In the genomic region with DNA sequence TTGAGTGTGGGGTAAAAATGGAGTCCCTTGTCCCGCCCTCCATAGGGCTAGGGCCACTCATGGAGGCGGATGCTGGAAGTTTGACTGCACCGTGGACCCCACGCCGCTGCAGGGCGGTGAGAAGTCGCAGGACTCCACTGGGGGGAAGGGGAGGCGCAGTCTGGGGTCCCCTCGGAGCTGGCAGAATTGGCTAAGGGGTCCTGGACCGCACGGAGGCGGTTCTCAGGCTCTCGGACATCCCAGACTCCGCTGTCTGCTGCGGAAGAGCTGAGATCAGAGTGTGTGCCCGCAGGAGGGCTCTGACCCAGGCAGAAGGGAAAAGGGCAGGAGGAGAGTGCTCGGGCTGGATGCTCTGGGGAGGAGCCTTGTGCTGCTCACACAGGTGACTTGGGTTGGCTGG, we compare ENCODE assay signal across 10 mouse cellular contexts. TPM values are rescaled to one million over a fixed set of nuclear protein-coding genes. Genes with fewer than 3 reads are reported as not detected.
DNase-seq lines count a peak whose midpoint lies in the region; ATAC-seq lines count a peak whose summit lies in the region.
"Had no signal": no experiment of that assay in that cellular context is flagged by ENCODE, and none has a peak within 500 bp of the region (broad histone marks: within the 10 kb centered on the region; RNA-seq: fewer than 3 reads in every experiment).

No protein-coding gene starts in this region.

- H3K4me2 ChIP-seq in heart, embryonic 14.5 days (ENCODE audit: low read length), result peak overlapping the region; percentile 66
- peak overlapping the region; percentile 54 for H3K4me2 ChIP-seq in hindbrain, embryonic 11.5 days (replicated peaks; ENCODE audit: low read depth, low read length)

- no peaks in the 10 kb centered on the region for H3K36me3 ChIP-seq in heart, embryonic 14.5 days (ENCODE audit: control insufficient read depth, insufficient read depth, low read length)
- no peaks in the 10 kb centered on the region for H3K36me3 ChIP-seq in hindbrain, embryonic 11.5 days (ENCODE audit: control insufficient read depth, insufficient read depth, low read length)

- H3K9ac ChIP-seq in heart, embryonic 14.5 days (ENCODE audit: low read length), result peak overlapping the region; percentile 66
- H3K9ac ChIP-seq in hindbrain, embryonic 11.5 days (ENCODE audit: low read depth, low read length), result peak overlapping the region; percentile 34; the same call in 1 of the 2 replicates

- H3K27me3 ChIP-seq in heart, embryonic 14.5 days (ENCODE audit: control insufficient read depth, insufficient read depth, low read length), result peaks cover 3% of the 10 kb centered on the region; the same call in 1 of the 2 replicates
- no peaks in the 10 kb centered on the region for H3K27me3 ChIP-seq in hindbrain, embryonic 11.5 days (ENCODE audit: control insufficient read depth, insufficient read depth, low read length)

- peaks cover 15 to 21% of the 10 kb centered on the region in 2 experiments for H3K4me1 ChIP-seq in heart, embryonic 14.5 days (ENCODE audit: control insufficient read depth in 2 of 2, insufficient read depth in 2 of 2, low read length in 2 of 2)
- no peaks in the 10 kb centered on the region for H3K4me1 ChIP-seq in hindbrain, embryonic 11.5 days (replicated peaks; ENCODE audit: control insufficient read depth, insufficient read depth, low read length)

- no peaks in the 10 kb centered on the region for H3K9me3 ChIP-seq in heart, embryonic 14.5 days (ENCODE audit: control insufficient read depth, low read length)
- no peaks in the 10 kb centered on the region for H3K9me3 ChIP-seq in hindbrain, embryonic 11.5 days (ENCODE audit: control insufficient read depth, low read length)

- H3K4me3 ChIP-seq in heart, embryonic 14.5 days (ENCODE audit: control insufficient read depth in 1 of 2, insufficient read depth in 1 of 2, low read depth in 1 of 2, low read length in 2 of 2), result peak overlapping the region; percentile 38 to 63
- H3K4me3 ChIP-seq in hindbrain, embryonic 11.5 days (ENCODE audit: low read depth, low read length), result peak overlapping the region; percentile 23

- DNase-seq in heart, adult 18-20 months, result no peak
- DNase-seq in R1 (ENCODE audit: low read depth, low spot score), result peak; percentile 45
- DNase-seq in hindbrain, embryonic 11.5 days (ENCODE audit: low spot score), result no peak
- peak; percentile 28 for DNase-seq in mesoderm, embryonic 11.5 days (ENCODE audit: low read depth, low spot score)
- no peak for DNase-seq in natural killer cell, adult 2 months (ENCODE audit: low spot score in 2 of 2)
- no peak for DNase-seq in spleen, postnatal 36 days (ENCODE audit: low spot score in 2 of 2)
- DNase-seq in thymus, postnatal 4 days, result no peak
- DNase-seq: gastrocnemius, postnatal 36 days had no signal

- 0 out of 2 replicates have a peak, but pooled peaks have one; percentile 32 for ATAC-seq in heart, embryonic 14.5 days (ENCODE audit: insufficient number of reproducible peaks, insufficient read depth, low FRiP score, low read depth)
- ATAC-seq in hindbrain, embryonic 11.5 days (ENCODE audit: low FRiP score), result no peak

- WGBS in heart, embryonic 14.5 days, result 4% methylated on average over 17 of the region's 17 CpGs
- WGBS in hindbrain, embryonic 11.5 days, result 3% methylated on average over 17 of the region's 17 CpGs

- no peak overlapping the region for H3K27ac ChIP-seq in heart, embryonic 14.5 days (replicated peaks in 1 of 2; ENCODE audit: control insufficient read depth in 1 of 2, insufficient read depth in 1 of 2, low read depth in 2 of 2, low read length in 2 of 2)
- H3K27ac ChIP-seq in hindbrain, embryonic 11.5 days (ENCODE audit: low read depth, low read length), result no peak overlapping the region

RNA-seq across cellular contexts. Expression of gene Ppp1r36, which starts 17.7 kb away (rescaled TPM):
- 2.4 and 3.9 TPM in 2 replicates for polyA plus RNA-seq in heart, embryonic 14.5 days (2014; fragmentation: Nextera tagmentation; extraction: Ambion mirVana)
- under 1 TPM in 1 of 2 experiments, not detected in 1; 0.18 TPM for total RNA-seq in heart, adult 18-20 months (2021)
- polyA plus RNA-seq in hindbrain, embryonic 11.5 days (2014; fragmentation: Nextera tagmentation; extraction: Ambion mirVana), result 1.9 and 2.3 TPM in 2 replicates
- total RNA-seq: gastrocnemius, postnatal 36 days had no signal
- polyA plus RNA-seq: C2C12 had no signal

RNA-seq across cellular contexts. Expression of gene Hspa2, which starts 31.1 kb away (rescaled TPM):
- 14.8 and 15.6 TPM in 2 replicates for polyA plus RNA-seq in heart, embryonic 14.5 days (2014; fragmentation: Nextera tagmentation; extraction: Ambion mirVana)
- 1 to 10 TPM; 5.4 to 6.2 TPM for total RNA-seq in heart, adult 18-20 months (2021)
- polyA plus RNA-seq in hindbrain, embryonic 11.5 days (2014; fragmentation: Nextera tagmentation; extraction: Ambion mirVana), result 8.1 and 11.2 TPM in 2 replicates

Comparison
In these comparisons a context has a peak if more than half of its experiments do, and no peak if none do; other contexts are left out.
1. DNase-seq: peak in R1 (single experiment) and mesoderm, embryonic 11.5 days (single experiment); none in heart, adult 18-20 months (0 of 2), hindbrain, embryonic 11.5 days (single experiment), natural killer cell, adult 2 months (0 of 2), spleen, postnatal 36 days (0 of 2) and thymus, postnatal 4 days (single experiment).